Mouse (Mus musculus) CH12.LX (cell line): ENCODE measurements around the gene Krba1. TPM values are rescaled to one million over a fixed set of nuclear protein-coding genes. Genes with fewer than 3 reads are reported as not detected.

ENCODE experiments used
- DNase-seq: peaks from one replicate; pipeline ENCODE4 v3.0.0-alpha.2; 2013; ENCODE audit errors: extremely low read depth
- H3K27ac ChIP-seq: 2 replicates; pipeline ENCODE4 v1.5.1; 2012; ENCODE audit warnings: low read depth, mild to moderate bottlenecking, control low read depth, moderate library complexity; ENCODE audit not compliant: insufficient read depth
- H3K27me3 ChIP-seq: replicated peaks from 2 replicates; pipeline ENCODE3; 2012; ENCODE audit warnings: inconsistent platforms
- H3K36me3 ChIP-seq, 2 experiments: replicated peaks in 1 of 2; 2 replicates each; pipeline versions ENCODE3 to v1.6.1; 2012; ENCODE audit warnings: inconsistent platforms in 1 of 2, low read length in 1 of 2, mild to moderate bottlenecking in 1 of 2, mixed read lengths in 1 of 2, moderate library complexity in 1 of 2; ENCODE audit not compliant: control insufficient read depth in 1 of 2, insufficient read depth in 1 of 2
- H3K4me1 ChIP-seq, 2 experiments: 2 replicates each; pipeline ENCODE4 v1.6.1; 2012; ENCODE audit warnings: inconsistent platforms in 1 of 2, moderate library complexity in 1 of 2; ENCODE audit not compliant: insufficient read depth in 2 of 2, control insufficient read depth in 1 of 2
- H3K4me2 ChIP-seq: 2 replicates; pipeline ENCODE4 v1.6.1; 2012; ENCODE audit warnings: low read depth, mild to moderate bottlenecking, control low read depth; ENCODE audit not compliant: poor library complexity, insufficient read depth, severe bottlenecking
- H3K4me3 ChIP-seq, 3 experiments: fragments of 150-350 bp in 1 of 3; sonication (generic) in 1 of 3; replicated peaks in 1 of 3; 2 replicates each; pipeline versions ENCODE3 to v1.5.1; 2011 to 2012; ENCODE audit warnings: low read depth in 2 of 3, low read length in 2 of 3, mild to moderate bottlenecking in 2 of 3, moderate library complexity in 2 of 3, control low read depth in 1 of 3, improper control_type of control experiment in 1 of 3, inconsistent platforms in 1 of 3, mixed read lengths in 1 of 3; ENCODE audit not compliant: poor library complexity in 1 of 3
- H3K79me2 ChIP-seq: replicated peaks from 2 replicates; pipeline ENCODE4 v1.6.1; 2012; ENCODE audit warnings: mild to moderate bottlenecking, moderate library complexity; ENCODE audit not compliant: control insufficient read depth, poor library complexity, insufficient read depth, severe bottlenecking; ENCODE audit errors: extremely low read depth
- H3K9ac ChIP-seq: 2 replicates; pipeline ENCODE4 v1.6.1; 2012; ENCODE audit warnings: low read depth, mild to moderate bottlenecking, control low read depth, moderate library complexity; ENCODE audit not compliant: insufficient read depth
- H3K9me3 ChIP-seq: replicated peaks from 2 replicates; pipeline ENCODE3; 2012; ENCODE audit warnings: low read length, inconsistent platforms, mixed read lengths
- BHLHE40 ChIP-seq: IDR thresholded peaks from 2 replicates; pipeline ENCODE4 v1.6.1; 2011; ENCODE audit warnings: mild to moderate bottlenecking, low read depth, low read length, improper control_type of control experiment
- CHD2 ChIP-seq: IDR thresholded peaks from 2 replicates; pipeline ENCODE4 v1.6.1; 2011; ENCODE audit warnings: low read length, improper control_type of control experiment
- CTCF ChIP-seq, 2 experiments: IDR thresholded peaks in 1 of 2; conservative IDR thresholded peaks in 1 of 2; 2 replicates each; pipeline ENCODE4 v1.5.1; 2011 to 2012; ENCODE audit warnings: low read depth in 2 of 2, low read length in 2 of 2, improper control_type of control experiment in 1 of 2, inconsistent platforms in 1 of 2, mild to moderate bottlenecking in 1 of 2, moderate library complexity in 1 of 2
- ELF1 ChIP-seq: IDR thresholded peaks from 2 replicates; pipeline ENCODE4 v1.6.1; 2014; ENCODE audit warnings: low read depth, mild to moderate bottlenecking, inconsistent platforms, low read length, improper control_type of control experiment
- HCFC1 ChIP-seq: IDR thresholded peaks from 2 replicates; pipeline ENCODE4 v1.6.1; 2012; ENCODE audit warnings: low read depth, mild to moderate bottlenecking, inconsistent platforms, low read length, improper control_type of control experiment
- IRF4 ChIP-seq: IDR thresholded peaks from 2 replicates; pipeline ENCODE4 v1.6.1; 2014; ENCODE audit warnings: low read depth, mild to moderate bottlenecking, inconsistent platforms, low read length, improper control_type of control experiment
- JUND ChIP-seq: conservative IDR thresholded peaks from 2 replicates; pipeline ENCODE4 v1.6.1; 2011; ENCODE audit warnings: low read depth, low read length, improper control_type of control experiment
- MAX ChIP-seq: IDR thresholded peaks from 2 replicates; pipeline ENCODE4 v1.6.1; 2011; ENCODE audit warnings: low read length, improper control_type of control experiment
- MYC ChIP-seq: IDR thresholded peaks from 2 replicates; pipeline ENCODE4 v1.6.1; 2011; ENCODE audit warnings: low read depth, mild to moderate bottlenecking, improper control_type of control experiment, low read length
- NELFE ChIP-seq: IDR thresholded peaks from 2 replicates; pipeline ENCODE4 v1.6.1; 2011; ENCODE audit warnings: low read depth, low read length, improper control_type of control experiment
- PAX5 ChIP-seq: IDR thresholded peaks from 2 replicates; pipeline ENCODE4 v1.6.1; 2012; ENCODE audit warnings: low read length, inconsistent platforms, mixed read lengths
- POLR2A ChIP-seq: IDR thresholded peaks from 2 replicates; pipeline ENCODE4 v1.6.1; 2011; ENCODE audit warnings: low read depth, mild to moderate bottlenecking, improper control_type of control experiment, low read length
- SIN3A ChIP-seq: IDR thresholded peaks from 2 replicates; pipeline ENCODE4 v1.6.1; 2012; ENCODE audit warnings: low read length, improper control_type of control experiment, inconsistent platforms
- SMC3 ChIP-seq: IDR thresholded peaks from 2 replicates; pipeline ENCODE4 v1.6.1; 2011; ENCODE audit warnings: low read depth, low read length, improper control_type of control experiment
- TCF12 ChIP-seq: IDR thresholded peaks from 2 replicates; pipeline ENCODE4 v1.6.1; 2014; ENCODE audit warnings: low read depth, mild to moderate bottlenecking, inconsistent platforms, low read length, improper control_type of control experiment
- UBTF ChIP-seq: IDR thresholded peaks from 2 replicates; pipeline ENCODE4 v1.6.1; 2012; ENCODE audit warnings: low read depth, mild to moderate bottlenecking, inconsistent platforms, low read length, improper control_type of control experiment, moderate library complexity
- USF1 ChIP-seq: IDR thresholded peaks from 2 replicates; pipeline ENCODE4 v1.6.1; 2014; ENCODE audit warnings: low read depth, mild to moderate bottlenecking, inconsistent platforms, low read length, improper control_type of control experiment
- ZC3H11A ChIP-seq: IDR thresholded peaks from 2 replicates; pipeline ENCODE4 v1.6.1; 2012; ENCODE audit warnings: low read depth, mild to moderate bottlenecking, inconsistent platforms, low read length, improper control_type of control experiment
- ZKSCAN1 ChIP-seq: IDR thresholded peaks from 2 replicates; pipeline ENCODE4 v1.6.1; 2012; ENCODE audit warnings: low read depth, inconsistent platforms, low read length, improper control_type of control experiment, borderline replicate concordance
- ZMIZ1 ChIP-seq: IDR thresholded peaks from 2 replicates; pipeline ENCODE4 v1.6.1; 2012; ENCODE audit warnings: low read depth, mild to moderate bottlenecking, inconsistent platforms, low read length, improper control_type of control experiment
- ZNF384 ChIP-seq: IDR thresholded peaks from 2 replicates; pipeline ENCODE4 v1.6.1; 2012; ENCODE audit warnings: low read depth, low read length, improper control_type of control experiment, inconsistent platforms
- dilution Hi-C: fragments of 300-500 bp; cut with MboI; formaldehyde crosslinking; loops from 2 replicates; pipeline ENCODE4 v1.14.3; 2020; ENCODE audit warnings: low sequenced_read_pairs; ENCODE audit not compliant: extremely low pct_unique_long_range_greater_than_20kb, extremely low pct_ligation_motif_present
- in situ Hi-C: fragments of 300-500 bp; cut with MboI; formaldehyde crosslinking; loops from 3 replicates; pipeline ENCODE4 v1.14.3; 2019; ENCODE audit warnings: low sequenced_read_pairs, low pct_ligation_motif_present, low pct_unique_long_range_greater_than_20kb, mixed read lengths
- polyA plus RNA-seq: library from polyadenylated mRNA; unstranded; fragments of >175 nt; gene quantifications from 2 replicates; pipeline ENCODE4 v1.2.1, GENCODE M21; 2012; ENCODE audit warnings: low read depth; ENCODE audit not compliant: insufficient read length
- total RNA-seq, 2 experiments: library from RNA; depleted of rRNA; stranded (reverse); fragments of 300-350 nt in 1 of 2; fragments of >200 nt in 1 of 2; gene quantifications; 2 replicates each; pipeline ENCODE4 v1.2.3; 2012 to 2014

The Krba1 gene
- total and polyA plus RNA-seq, 3 experiments = 2.9 to 12.7 (median 9.8) TPM

DNA sequence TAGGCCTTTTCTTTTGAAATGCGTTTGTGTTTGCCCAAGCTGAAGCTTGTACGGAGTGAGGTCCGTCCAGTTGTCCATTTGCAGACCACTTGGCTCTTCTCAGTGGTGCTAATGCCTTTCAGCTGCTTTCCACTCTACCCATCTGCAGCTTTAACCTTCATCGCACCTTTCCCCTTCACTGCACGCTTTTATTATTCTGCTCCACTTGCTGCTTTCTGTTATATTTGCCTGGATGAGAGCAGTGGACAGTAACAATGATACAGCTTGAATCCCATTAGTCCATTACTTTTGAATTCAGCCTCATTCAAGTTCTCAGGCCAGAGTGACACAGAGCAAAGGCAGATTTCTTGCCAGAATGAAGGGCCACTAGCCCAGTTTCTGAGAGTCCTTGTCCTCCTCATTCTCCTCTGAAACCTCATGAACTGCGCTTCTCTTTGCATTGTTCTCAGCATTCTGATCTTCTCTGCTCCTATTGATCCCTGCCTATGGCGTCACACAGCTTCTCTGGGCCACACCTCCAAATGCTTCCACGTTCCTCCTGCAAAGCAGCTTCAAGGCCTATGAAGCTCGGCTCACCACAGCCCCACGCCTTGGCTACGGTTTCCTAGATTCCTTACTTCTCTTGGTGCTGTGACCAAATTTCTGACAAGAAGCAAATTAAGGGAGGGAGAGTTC is 28.9 kb upstream of the Krba1 start:
- no peak overlapping the region for H3K4me2 ChIP-seq
- H3K79me2 ChIP-seq = no peaks in the 10 kb centered on the region
- no peaks in the 10 kb centered on the region for H3K9me3 ChIP-seq
- no peak overlapping the region for H3K4me3 ChIP-seq
- dilution Hi-C loops = no loop called here
- no peak overlapping the region for H3K27ac ChIP-seq
- no peak overlapping the region for H3K9ac ChIP-seq
- no peaks in the 10 kb centered on the region for H3K36me3 ChIP-seq
- no peak for TF ChIP-seq CHD2
- TF ChIP-seq BHLHE40 = no peak
- no peak for TF ChIP-seq PAX5
- no peak for TF ChIP-seq USF1
- H3K27me3 ChIP-seq = no peaks in the 10 kb centered on the region
- DNase-seq = no peak
- no peaks in the 10 kb centered on the region for H3K4me1 ChIP-seq
- in situ Hi-C loops = no loop called here

- Histone ChIP-seq H3K4me3 (no peak overlapping the region), H3K9me3 (no peaks in the 10 kb centered on the region)
- no peak for TF ChIP-seq ZKSCAN1
- TF ChIP-seq HCFC1 = no peak
- no peak for TF ChIP-seq SMC3
- no peak for TF ChIP-seq IRF4
- no peak for TF ChIP-seq ZNF384
- TF ChIP-seq BHLHE40 = no peak
- TF ChIP-seq UBTF = no peak
- no peak for TF ChIP-seq ZC3H11A
- no peak for TF ChIP-seq CTCF (conservative IDR thresholded peaks at IDR 0.05 in 1 of 2, IDR thresholded peaks at IDR 0.05 in 1 of 2; ENCODE audit: low read depth in 2 of 2, low read length in 2 of 2)
- TF ChIP-seq, all 38 proteins: peak for 0
- no peak for DNase-seq
- H3K79me2 ChIP-seq = no peaks in the 10 kb centered on the region
- in situ Hi-C loops = no loop called here
- H3K4me1 ChIP-seq = no peaks in the 10 kb centered on the region
- no peak overlapping the region for H3K9ac ChIP-seq
- dilution Hi-C loops = no loop called here
- H3K27ac ChIP-seq = no peak overlapping the region
- no peaks in the 10 kb centered on the region for H3K36me3 ChIP-seq
- H3K4me2 ChIP-seq = no peak overlapping the region
- peaks cover 2% of the 10 kb centered on the region for H3K27me3 ChIP-seq
Measured at GRCm38 (mm10) chr6:48388221-48388620, 7.2 kb upstream of the Krba1 start.

GRCm38 (mm10) chr6:48393811-48394210 is 1.6 kb upstream of the Krba1 start:
- no peak overlapping the region for H3K4me2 ChIP-seq
- no peaks in the 10 kb centered on the region for H3K9me3 ChIP-seq
- dilution Hi-C loops = no loop called here
- in situ Hi-C loops = no loop called here
- no peak for TF ChIP-seq TCF12
- no peak for TF ChIP-seq JUND
- TF ChIP-seq MYC = no peak
- no peak for TF ChIP-seq MAX
- no peak for TF ChIP-seq BHLHE40
- no peak for TF ChIP-seq ELF1
- TF ChIP-seq SIN3A = no peak
- TF ChIP-seq POLR2A = no peak
- no peak for TF ChIP-seq NELFE
- no peak for TF ChIP-seq ZMIZ1
- TF ChIP-seq ZC3H11A = no peak
- TF ChIP-seq ZKSCAN1 = no peak
- TF ChIP-seq CHD2 = no peak
- no peak overlapping the region for H3K27ac ChIP-seq
- no peak for DNase-seq
- H3K4me3 ChIP-seq = no peak overlapping the region
- H3K9ac ChIP-seq = no peak overlapping the region
- H3K4me1 ChIP-seq = peaks cover 14 to 34% of the 10 kb centered on the region in 2 experiments
- H3K27me3 ChIP-seq = peaks cover 2% of the 10 kb centered on the region
- H3K36me3 ChIP-seq = peaks cover 0 to 5% of the 10 kb centered on the region in 2 experiments
- no peaks in the 10 kb centered on the region; the same call in 1 of the 2 replicates for H3K79me2 ChIP-seq
